Mouse (Mus musculus): Measurements from ENCODE around the gene Igsf21.

Gene Igsf21

GRCm38 (mm10) chr4:140143178-140143577 lies 103.4 kb downstream of the Igsf21 start:
- no peak for DNase-seq

GRCm38 (mm10) chr4:140140485-140140884 lies 106.1 kb downstream of the Igsf21 start:
- no peak for DNase-seq

GRCm38 (mm10) chr4:140138846-140139245 lies 107.7 kb downstream of the Igsf21 start:
- no peak for DNase-seq

- no peak for DNase-seq
These were observed 114.8 kb downstream of the Igsf21 start for GRCm38 (mm10) chr4:140131625-140132321.

- DNase-seq: no peak
These were observed 115.4 kb downstream of the Igsf21 start for GRCm38 (mm10) chr4:140131201-140131600.

- DNase-seq: no peak
These were observed 116.9 kb downstream of the Igsf21 start for GRCm38 (mm10) chr4:140129553-140130275.

GRCm38 (mm10) chr4:140128116-140128515 lies 118.5 kb downstream of the Igsf21 start:
- DNase-seq: no peak

- DNase-seq: no peak
These were observed 120.8 kb downstream of the Igsf21 start for GRCm38 (mm10) chr4:140125806-140126205.

GRCm38 (mm10) chr4:140122534-140122933 lies 124.0 kb downstream of the Igsf21 start:
- DNase-seq: no peak

GRCm38 (mm10) chr4:140117275-140117691 lies 129.3 kb downstream of the Igsf21 start:
- DNase-seq: no peak

- peak; percentile 69 for DNase-seq
These were observed 130.8 kb downstream of the Igsf21 start for GRCm38 (mm10) chr4:140115756-140116155.

- DNase-seq: no peak
These were observed 131.5 kb downstream of the Igsf21 start for GRCm38 (mm10) chr4:140115053-140115452.

GRCm38 (mm10) chr4:140113690-140114475 lies 132.7 kb downstream of the Igsf21 start:
- DNase-seq: no peak

- no peak for DNase-seq
These were observed 137.0 kb downstream of the Igsf21 start for GRCm38 (mm10) chr4:140109626-140109948.

GRCm38 (mm10) chr4:140108871-140109625 lies 137.5 kb downstream of the Igsf21 start:
- no peak for DNase-seq

GRCm38 (mm10) chr4:140107161-140107560 lies 139.4 kb downstream of the Igsf21 start:
- no peak for DNase-seq

GRCm38 (mm10) chr4:140104795-140105194 lies 141.8 kb downstream of the Igsf21 start:
- no peak for DNase-seq

- no peak for DNase-seq
These were observed 143.1 kb downstream of the Igsf21 start for GRCm38 (mm10) chr4:140103341-140104027.

GRCm38 (mm10) chr4:140102581-140103200 lies 143.9 kb downstream of the Igsf21 start:
- no peak for DNase-seq

GRCm38 (mm10) chr4:140101106-140101505 lies 145.5 kb downstream of the Igsf21 start:
- DNase-seq: no peak

- DNase-seq: no peak
These were observed 146.4 kb downstream of the Igsf21 start for GRCm38 (mm10) chr4:140100141-140100540.

- no peak for DNase-seq
These were observed 150.3 kb downstream of the Igsf21 start for GRCm38 (mm10) chr4:140096283-140096682.
